Mouse (Mus musculus): ENCODE measurements around the gene Vgll3. TPM values are rescaled to one million over a fixed set of nuclear protein-coding genes. Genes with fewer than 3 reads are reported as not detected.

The Vgll3 gene
- total and polyA plus RNA-seq, 3 experiments: not detected

GRCm38 (mm10) chr16:65867927-65868326, 52.9 kb downstream of the Vgll3 start:
- DNase-seq (ENCODE audit: low read depth, low spot score): no peak
- no peaks in the 10 kb centered on the region for H3K27me3 ChIP-seq (ENCODE audit: control insufficient read depth in 1 of 2, insufficient read depth in 2 of 2, low read length in 2 of 2)
- no peak overlapping the region for H3K4me3 ChIP-seq (ENCODE audit: control insufficient read depth in 1 of 2, insufficient read depth in 1 of 2, low read depth in 2 of 2, low read length in 2 of 2)
- H3K9ac ChIP-seq (ENCODE audit: control insufficient read depth, low read depth, low read length, poor library complexity, severe bottlenecking): no peak overlapping the region
- no peaks in the 10 kb centered on the region for H3K4me1 ChIP-seq (ENCODE audit: control insufficient read depth in 1 of 2, insufficient read depth in 2 of 2, low read length in 2 of 2)
- H3K36me3 ChIP-seq (ENCODE audit: control insufficient read depth in 1 of 2, insufficient read depth in 2 of 2, low read length in 2 of 2): no peaks in the 10 kb centered on the region
- H3K9me3 ChIP-seq (replicated peaks; ENCODE audit: insufficient read depth, low read length): no peaks in the 10 kb centered on the region
- no peak overlapping the region for H3K27ac ChIP-seq (ENCODE audit: control insufficient read depth, low read depth, low read length)
- TF ChIP-seq MEF2A (IDR thresholded peaks at IDR 0.05; ENCODE audit: extremely low read depth, insufficient replicate concordance, low read depth, low read length, poor library complexity, severe bottlenecking): no peak
- TF ChIP-seq ELF1 (IDR thresholded peaks at IDR 0.05; ENCODE audit: low read depth, low read length): no peak
- no peak for TF ChIP-seq MAX (IDR thresholded peaks at IDR 0.05; ENCODE audit: low read length)
- no peak for TF ChIP-seq TCF12 (IDR thresholded peaks at IDR 0.05; ENCODE audit: low read depth, low read length)
- TF ChIP-seq POLR2A (IDR thresholded peaks at IDR 0.05; ENCODE audit: control insufficient read depth in 1 of 2, insufficient read depth in 1 of 2, low read depth in 1 of 2, low read length in 2 of 2, poor library complexity in 1 of 2): no peak
- no peak for TF ChIP-seq GABPA (IDR thresholded peaks at IDR 0.05; ENCODE audit: low read depth, low read length)
- no peak for TF ChIP-seq POLR2AphosphoS5 (IDR thresholded peaks at IDR 0.05; ENCODE audit: borderline replicate concordance, low read depth, low read length)
- no peak for TF ChIP-seq ZC3H11A (IDR thresholded peaks at IDR 0.05; ENCODE audit: low read depth, low read length)
- H3K79me2 ChIP-seq (ENCODE audit: control insufficient read depth, insufficient read depth, low read length, poor library complexity): no peaks in the 10 kb centered on the region

- Histone ChIP-seq H3K9ac (ENCODE audit: control insufficient read depth, low read depth, low read length, poor library complexity, severe bottlenecking) (no peak overlapping the region), H3K9me3 (replicated peaks; ENCODE audit: insufficient read depth, low read length) (no peaks in the 10 kb centered on the region), H3K27ac (ENCODE audit: control insufficient read depth, low read depth, low read length) (no peak overlapping the region), H3K36me3 (ENCODE audit: control insufficient read depth in 1 of 2, insufficient read depth in 2 of 2, low read length in 2 of 2) (no peaks in the 10 kb centered on the region), H3K4me3 (ENCODE audit: control insufficient read depth in 1 of 2, insufficient read depth in 1 of 2, low read depth in 2 of 2, low read length in 2 of 2) (no peak overlapping the region), H3K4me1 (ENCODE audit: control insufficient read depth in 1 of 2, insufficient read depth in 2 of 2, low read length in 2 of 2) (no peaks in the 10 kb centered on the region), H3K79me2 (ENCODE audit: control insufficient read depth, insufficient read depth, low read length, poor library complexity) (no peaks in the 10 kb centered on the region), H3K27me3 (ENCODE audit: control insufficient read depth in 1 of 2, insufficient read depth in 2 of 2, low read length in 2 of 2) (no peaks in the 10 kb centered on the region)
- no peak for DNase-seq (ENCODE audit: low read depth, low spot score)
- TF ChIP-seq CHD1 (IDR thresholded peaks at IDR 0.05; ENCODE audit: low read depth, low read length) (no peak), ZC3H11A (IDR thresholded peaks at IDR 0.05; ENCODE audit: low read depth, low read length) (no peak), KAT2A (conservative IDR thresholded peaks at IDR 0.05; ENCODE audit: low read depth, low read length) (no peak), GATA1 (IDR thresholded peaks at IDR 0.05; ENCODE audit: low read depth, low read length) (no peak), MYC (IDR thresholded peaks at IDR 0.05; ENCODE audit: low read depth, low read length) (no peak), SMC3 (IDR thresholded peaks at IDR 0.05; ENCODE audit: low read depth, low read length) (no peak), ELF1 (IDR thresholded peaks at IDR 0.05; ENCODE audit: low read depth, low read length) (no peak), POLR2AphosphoS2 (IDR thresholded peaks at IDR 0.05; ENCODE audit: low read length) (no peak), ZMIZ1 (IDR thresholded peaks at IDR 0.05; ENCODE audit: low read depth, low read length) (no peak), GABPA (IDR thresholded peaks at IDR 0.05; ENCODE audit: low read depth, low read length) (no peak), MAX (IDR thresholded peaks at IDR 0.05; ENCODE audit: low read length) (no peak), MAZ (IDR thresholded peaks at IDR 0.05; ENCODE audit: low read depth, low read length) (no peak), CHD2 (IDR thresholded peaks at IDR 0.05; ENCODE audit: low read length) (no peak), POLR2AphosphoS5 (IDR thresholded peaks at IDR 0.05; ENCODE audit: borderline replicate concordance, low read depth, low read length) (no peak)
Measured at GRCm38 (mm10) chr16:65868933-65869332, 53.9 kb downstream of the Vgll3 start.

Measured in MEL (cell line).